Mouse (Mus musculus) MEL (cell line): ENCODE measurements around the gene Myl6b. TPM values are rescaled to one million over a fixed set of nuclear protein-coding genes. Genes with fewer than 3 reads are reported as not detected.

Source experiments
- DNase-seq: peaks from one replicate; pipeline ENCODE4 v3.0.0; 2011; ENCODE audit warnings: low read depth, low spot score
- H3K27ac ChIP-seq: 2 replicates; pipeline ENCODE4 v1.5.1; 2012; ENCODE audit warnings: low read depth, mild to moderate bottlenecking, control low read depth, low read length, moderate library complexity; ENCODE audit not compliant: control insufficient read depth
- H3K27me3 ChIP-seq, 2 experiments: fragments of 150-350 bp in 1 of 2; sonication (generic) in 1 of 2; 2 replicates each; pipeline ENCODE4 v1.6.1; 2012; ENCODE audit warnings: low read length in 2 of 2, mild to moderate bottlenecking in 2 of 2, improper control_type of control experiment in 1 of 2, moderate library complexity in 1 of 2; ENCODE audit not compliant: insufficient read depth in 2 of 2, control insufficient read depth in 1 of 2
- H3K36me3 ChIP-seq, 2 experiments: 2 replicates each; pipeline ENCODE4 v1.6.1; 2012 to 2014; ENCODE audit warnings: low read length in 2 of 2, improper control_type of control experiment in 1 of 2, inconsistent platforms in 1 of 2, mild to moderate bottlenecking in 1 of 2; ENCODE audit not compliant: insufficient read depth in 2 of 2, control insufficient read depth in 1 of 2
- H3K4me1 ChIP-seq, 2 experiments: fragments of 150-350 bp in 1 of 2; sonication (generic) in 1 of 2; 2 replicates each; pipeline ENCODE4 v1.6.1; 2012; ENCODE audit warnings: low read length in 2 of 2, improper control_type of control experiment in 1 of 2, mild to moderate bottlenecking in 1 of 2; ENCODE audit not compliant: insufficient read depth in 2 of 2, control insufficient read depth in 1 of 2
- H3K4me3 ChIP-seq, 2 experiments: fragments of 150-350 bp in 1 of 2; sonication (generic) in 1 of 2; 2 replicates each; pipeline ENCODE4 v1.5.1; 2012; ENCODE audit warnings: low read depth in 2 of 2, low read length in 2 of 2, mild to moderate bottlenecking in 2 of 2, moderate library complexity in 2 of 2, control low read depth in 1 of 2, improper control_type of control experiment in 1 of 2; ENCODE audit not compliant: control insufficient read depth in 1 of 2, insufficient read depth in 1 of 2
- H3K79me2 ChIP-seq: 2 replicates; pipeline ENCODE4 v1.6.1; 2012; ENCODE audit warnings: mild to moderate bottlenecking, low read length, moderate library complexity; ENCODE audit not compliant: control insufficient read depth, poor library complexity, insufficient read depth
- H3K9ac ChIP-seq: 2 replicates; pipeline ENCODE4 v1.6.1; 2012; ENCODE audit warnings: low read depth, mild to moderate bottlenecking, control low read depth, low read length, moderate library complexity; ENCODE audit not compliant: control insufficient read depth, poor library complexity, severe bottlenecking
- H3K9me3 ChIP-seq: fragments of 150-350 bp; sonication (generic); replicated peaks from 2 replicates; pipeline ENCODE4 v1.6.1; 2012; ENCODE audit warnings: mild to moderate bottlenecking, low read length, improper control_type of control experiment, moderate library complexity; ENCODE audit not compliant: insufficient read depth
- CHD2 ChIP-seq: IDR thresholded peaks from 2 replicates; pipeline ENCODE4 v1.6.1; 2011; ENCODE audit warnings: low read length, improper control_type of control experiment
- E2F4 ChIP-seq: IDR thresholded peaks from 2 replicates; pipeline ENCODE4 v1.6.1; 2011; ENCODE audit warnings: low read depth, low read length, improper control_type of control experiment, borderline replicate concordance
- ELF1 ChIP-seq: IDR thresholded peaks from 2 replicates; pipeline ENCODE4 v1.6.1; 2014; ENCODE audit warnings: low read depth, mild to moderate bottlenecking, inconsistent platforms, low read length, improper control_type of control experiment, moderate library complexity
- EP300 ChIP-seq, 2 experiments: IDR thresholded peaks; 2 replicates each; pipeline ENCODE4 v1.6.1; 2011; ENCODE audit warnings: improper control_type of control experiment in 2 of 2, low read length in 2 of 2, low read depth in 1 of 2, mild to moderate bottlenecking in 1 of 2
- ETS1 ChIP-seq: IDR thresholded peaks from 2 replicates; pipeline ENCODE4 v1.6.1; 2012; ENCODE audit warnings: low read depth, mild to moderate bottlenecking, inconsistent platforms, low read length, improper control_type of control experiment, moderate library complexity
- GATA1 ChIP-seq: IDR thresholded peaks from 2 replicates; pipeline ENCODE4 v1.6.1; 2011; ENCODE audit warnings: low read depth, low read length, improper control_type of control experiment
- HCFC1 ChIP-seq: IDR thresholded peaks from 2 replicates; pipeline ENCODE4 v1.6.1; 2012; ENCODE audit warnings: low read depth, mild to moderate bottlenecking, inconsistent platforms, low read length, improper control_type of control experiment, moderate library complexity
- JUND ChIP-seq: IDR thresholded peaks from 2 replicates; pipeline ENCODE4 v1.6.1; 2011; ENCODE audit warnings: low read depth, mild to moderate bottlenecking, improper control_type of control experiment, low read length
- KAT2A ChIP-seq: conservative IDR thresholded peaks from 2 replicates; pipeline ENCODE4 v1.6.1; 2012; ENCODE audit warnings: low read depth, low read length, improper control_type of control experiment, inconsistent platforms
- MAX ChIP-seq: IDR thresholded peaks from 2 replicates; pipeline ENCODE4 v1.6.1; 2011; ENCODE audit warnings: low read length, improper control_type of control experiment
- MEF2A ChIP-seq: IDR thresholded peaks from 2 replicates; pipeline ENCODE4 v1.6.1; 2014; ENCODE audit warnings: low read depth, mild to moderate bottlenecking, inconsistent platforms, low read length, improper control_type of control experiment; ENCODE audit not compliant: poor library complexity, insufficient replicate concordance, severe bottlenecking; ENCODE audit errors: extremely low read depth
- MXI1 ChIP-seq: IDR thresholded peaks from 2 replicates; pipeline ENCODE4 v1.6.1; 2011; ENCODE audit warnings: mild to moderate bottlenecking, low read depth, low read length, improper control_type of control experiment
- NELFE ChIP-seq: IDR thresholded peaks from 2 replicates; pipeline ENCODE4 v1.6.1; 2011; ENCODE audit warnings: low read depth, low read length, improper control_type of control experiment
- POLR2A ChIP-seq, 2 experiments: IDR thresholded peaks; 2 replicates each; pipeline ENCODE4 v1.6.1; 2011 to 2012; ENCODE audit warnings: low read length in 2 of 2, mild to moderate bottlenecking in 2 of 2, control low read depth in 1 of 2, improper control_type of control experiment in 1 of 2, low read depth in 1 of 2, moderate library complexity in 1 of 2; ENCODE audit not compliant: control insufficient read depth in 1 of 2, insufficient read depth in 1 of 2, poor library complexity in 1 of 2
- POLR2AphosphoS5 ChIP-seq: IDR thresholded peaks from 2 replicates; pipeline ENCODE4 v1.6.1; 2012; ENCODE audit warnings: low read depth, borderline replicate concordance, mild to moderate bottlenecking, inconsistent platforms, low read length, moderate library complexity, mixed read lengths
- SIN3A ChIP-seq: IDR thresholded peaks from 2 replicates; pipeline ENCODE4 v1.6.1; 2012; ENCODE audit warnings: low read length, improper control_type of control experiment, inconsistent platforms
- TAL1 ChIP-seq: IDR thresholded peaks from 2 replicates; pipeline ENCODE4 v1.6.1; 2012; ENCODE audit warnings: mild to moderate bottlenecking, inconsistent platforms, low read length, moderate library complexity, mixed read lengths
- TBP ChIP-seq: IDR thresholded peaks from 2 replicates; pipeline ENCODE4 v1.8.0; 2011; ENCODE audit warnings: low read depth, low read length, improper control_type of control experiment
- ZC3H11A ChIP-seq: IDR thresholded peaks from 2 replicates; pipeline ENCODE4 v1.6.1; 2012; ENCODE audit warnings: low read depth, mild to moderate bottlenecking, inconsistent platforms, low read length, improper control_type of control experiment
- ZKSCAN1 ChIP-seq: IDR thresholded peaks from 2 replicates; pipeline ENCODE4 v1.6.1; 2012; ENCODE audit warnings: low read depth, mild to moderate bottlenecking, inconsistent platforms, low read length, improper control_type of control experiment, moderate library complexity
- polyA plus RNA-seq, 2 experiments: library from polyadenylated mRNA; stranded (reverse) in 1 of 2; unstranded in 1 of 2; fragments of >175 nt in 1 of 2; fragments of >200 nt in 1 of 2; gene quantifications; 2 replicates each; pipeline versions ENCODE4 v1.2.1 to v1.2.4; 2012; ENCODE audit warnings: low replicate concordance in 2 of 2, low read depth in 1 of 2; ENCODE audit not compliant: insufficient read length in 2 of 2, insufficient read depth in 1 of 2, missing spikeins in 1 of 2
- total RNA-seq: library from RNA; depleted of rRNA; stranded (reverse); fragments of 300-350 nt; gene quantifications from 2 replicates; pipeline ENCODE4 v1.2.3, GENCODE M21; 2012

Myl6b gene
- total and polyA plus RNA-seq, 3 experiments: 1.8 to 18.8 TPM; not detected in 1

DNA sequence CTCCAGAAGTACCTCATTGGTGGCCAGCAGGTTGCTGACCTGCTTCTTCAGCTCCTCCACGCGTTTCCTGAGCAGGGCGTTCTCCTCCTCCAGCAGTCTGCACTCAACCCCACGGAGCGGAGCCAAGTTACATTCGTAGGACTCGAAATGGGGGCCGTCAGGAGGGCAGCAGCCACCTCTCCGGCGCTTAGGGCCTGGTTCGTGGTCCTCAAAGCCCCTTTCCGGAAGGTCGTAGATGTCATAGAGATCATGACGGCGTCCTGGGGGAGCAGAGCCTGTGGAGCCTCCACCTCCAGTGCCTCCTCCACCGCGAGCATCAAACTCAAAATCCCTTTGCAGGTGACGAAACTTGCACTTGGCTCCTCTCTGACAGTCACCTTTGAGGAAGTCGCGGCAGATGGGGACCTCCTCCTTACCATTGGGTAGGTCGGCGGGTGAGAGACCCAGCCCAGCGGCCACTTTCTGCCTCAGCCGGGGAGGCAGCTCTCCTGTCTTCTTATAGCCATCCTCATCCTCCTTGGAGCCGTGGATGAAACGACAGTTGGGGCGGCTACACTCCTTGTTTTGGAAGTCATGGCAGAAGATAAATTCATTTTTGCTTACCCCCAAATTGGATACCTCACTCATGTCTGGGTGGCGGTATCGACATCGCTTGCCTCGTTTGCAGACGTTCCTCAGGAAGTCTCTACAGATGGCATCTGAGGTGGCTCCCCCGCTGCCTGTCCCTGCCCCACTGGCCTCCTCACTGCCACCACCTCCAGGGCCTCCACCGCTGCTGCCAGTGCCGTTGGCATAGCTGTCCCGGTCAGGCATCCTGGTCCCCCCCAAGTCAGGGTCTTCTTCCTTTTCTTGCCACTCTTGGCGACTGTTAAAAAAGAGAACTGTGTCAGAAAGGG, 46.4 kb upstream of the Myl6b start:
- Histone ChIP-seq H3K27me3 (no peaks in the 10 kb centered on the region), H3K9me3 (no peaks in the 10 kb centered on the region), H3K79me2 (peaks cover 18% of the 10 kb centered on the region), H3K27ac (no peak overlapping the region), H3K4me3 (no peak overlapping the region), H3K4me1 (peaks cover 0 to 10% of the 10 kb centered on the region in 2 experiments; a peak in 2 of 4 replicates), H3K9ac (no peak overlapping the region), H3K36me3 (peaks cover 0 to 8% of the 10 kb centered on the region in 2 experiments; a peak in 2 of 4 replicates)
- TF ChIP-seq KAT2A: no peak
- no peak for TF ChIP-seq TBP
- TF ChIP-seq ZC3H11A: no peak
- no peak for DNase-seq

DNA sequence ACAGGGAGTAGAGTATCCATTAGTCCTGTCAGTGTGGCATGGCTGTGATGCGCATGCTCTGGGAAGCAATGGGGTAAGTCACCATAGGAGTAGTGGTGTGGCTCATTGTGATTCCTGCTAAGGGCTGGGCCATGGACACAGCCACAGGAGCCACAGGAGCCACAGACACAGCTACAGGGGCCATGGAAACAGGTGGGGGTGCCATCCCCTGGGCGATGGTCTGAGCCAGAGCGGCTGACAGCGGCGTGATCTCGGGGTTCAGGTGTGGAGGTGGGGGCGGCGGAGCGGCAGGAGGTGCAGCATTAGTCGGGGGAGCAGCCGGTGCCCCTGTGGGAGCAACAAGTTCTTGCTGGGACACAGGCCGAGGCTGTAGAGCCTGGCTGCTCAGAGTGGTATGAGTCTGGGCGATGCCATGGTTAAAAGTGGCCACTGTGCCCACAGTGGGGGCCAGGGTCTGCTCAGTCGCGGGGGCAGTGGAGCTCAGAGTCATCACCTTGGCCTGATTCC, 45.7 kb upstream of the Myl6b start:
- H3K27me3 ChIP-seq: no peaks in the 10 kb centered on the region
- peaks cover 0 to 6% of the 10 kb centered on the region in 2 experiments; a peak in 2 of 4 replicates for H3K36me3 ChIP-seq
- H3K9ac ChIP-seq: no peak overlapping the region
- TF ChIP-seq MEF2A: no peak
- TF ChIP-seq CHD2: no peak
- no peak for TF ChIP-seq TAL1
- no peak for TF ChIP-seq ZKSCAN1
- TF ChIP-seq MXI1: no peak
- TF ChIP-seq GATA1: no peak
- no peak for TF ChIP-seq E2F4
- no peak for TF ChIP-seq SIN3A
- no peak for TF ChIP-seq HCFC1
- TF ChIP-seq ETS1: no peak
- TF ChIP-seq ELF1: no peak
- no peak for TF ChIP-seq NELFE
- no peak for TF ChIP-seq JUND
- TF ChIP-seq POLR2A (IDR thresholded peaks at IDR 0.05; ENCODE audit: control insufficient read depth in 1 of 2, insufficient read depth in 1 of 2, low read depth in 1 of 2, low read length in 2 of 2, poor library complexity in 1 of 2): no peak
- no peak for TF ChIP-seq ZC3H11A
- no peak for TF ChIP-seq POLR2AphosphoS5
- TF ChIP-seq MAX: no peak
- TF ChIP-seq EP300 (IDR thresholded peaks at IDR 0.05; ENCODE audit: low read depth in 1 of 2, low read length in 2 of 2): no peak
- H3K27ac ChIP-seq: no peak overlapping the region
- H3K79me2 ChIP-seq: peaks cover 18% of the 10 kb centered on the region
- DNase-seq: no peak
- no peak overlapping the region for H3K4me3 ChIP-seq
- H3K4me1 ChIP-seq: peaks cover 0 to 5% of the 10 kb centered on the region in 2 experiments; a peak in 2 of 4 replicates
- H3K9me3 ChIP-seq: no peaks in the 10 kb centered on the region
